Mouse (Mus musculus) heart, adult 2 months (tissue): ENCODE results near the gene Nudt16l1. TPM values are rescaled to one million over a fixed set of nuclear protein-coding genes. Genes with fewer than 3 reads are reported as not detected.

Experiments used
- DNase-seq, 2 experiments: peaks; one replicate each; pipeline ENCODE4 v3.0.0; 2021
- H3K27ac ChIP-seq: fragments of 200-600 bp; 2 replicates; pipeline ENCODE4 v1.8.1; 2022
- H3K27me3 ChIP-seq: fragments of 200-500 bp; 2 replicates; pipeline ENCODE4 v1.6.1; 2012; ENCODE audit warnings: mild to moderate bottlenecking, low read length, inconsistent platforms, mixed read lengths; ENCODE audit not compliant: control insufficient read depth, insufficient read depth
- H3K36me3 ChIP-seq: fragments of 200-500 bp; 2 replicates; pipeline ENCODE4 v1.6.1; 2012; ENCODE audit warnings: low read length, inconsistent platforms; ENCODE audit not compliant: control insufficient read depth, insufficient read depth
- H3K4me1 ChIP-seq: fragments of 200-500 bp; 2 replicates; pipeline ENCODE4 v1.6.1; 2011; ENCODE audit warnings: low read length; ENCODE audit not compliant: control insufficient read depth, insufficient read depth
- H3K4me3 ChIP-seq: fragments of 200-600 bp; 2 replicates; pipeline ENCODE4 v1.8.1; 2022
- H3K79me2 ChIP-seq: fragments of 200-500 bp; replicated peaks from 2 replicates; pipeline ENCODE4 v1.6.1; 2012; ENCODE audit warnings: mild to moderate bottlenecking, inconsistent platforms, low read length, moderate library complexity, mixed read lengths; ENCODE audit not compliant: control insufficient read depth, insufficient read depth
- H3K9ac ChIP-seq: fragments of 200-500 bp; 2 replicates; pipeline ENCODE4 v1.6.1; 2012; ENCODE audit warnings: low read depth, mild to moderate bottlenecking, control low read depth, inconsistent platforms, low read length, mixed read lengths
- CTCF ChIP-seq: fragments of 200-600 bp; IDR thresholded peaks from 2 replicates; pipeline ENCODE4 v1.8.1; 2022; ENCODE audit warnings: antibody characterized with exemption, mild to moderate bottlenecking, moderate library complexity
- EP300 ChIP-seq: fragments of 200-500 bp; IDR thresholded peaks from 2 replicates; pipeline ENCODE4 v1.6.1; 2011; ENCODE audit warnings: low read depth, low read length, control low read depth; ENCODE audit not compliant: insufficient read depth
- POLR2A ChIP-seq: fragments of 200-500 bp; IDR thresholded peaks from 2 replicates; pipeline ENCODE4 v1.6.1; 2011; ENCODE audit warnings: mild to moderate bottlenecking, low read depth, low read length, control low read depth; ENCODE audit not compliant: insufficient read depth
- WGBS: fragments of 180-500 bp; shearing (Covaris S2); methylation state at CpG from one replicate; pipeline ENCODE4 v1.1.7; 2018; 5-methylcytosine and 5-hydroxymethylcytosine counted together
- intact Hi-C: fragments of 180-260 bp; cut with DNase I; formaldehyde crosslinking; loops from one replicate; pipeline ENCODE4 v1.15.1; 2025
- long read RNA-seq: library from polyadenylated mRNA; stranded (forward); transcript quantifications from one replicate; pipeline ENCODE4 v2.0.0, GENCODE M21; 2021
- polyA plus RNA-seq: library from polyadenylated mRNA; depleted of rRNA; stranded (reverse); fragments of >200 nt; gene quantifications from 2 replicates; pipeline ENCODE4 v1.2.3, GENCODE M21; 2012; rRNA removed
- total RNA-seq, 2 experiments: library from RNA; stranded (reverse); gene quantifications; 2 replicates each; pipeline ENCODE4 v1.2.3; 2021

Nudt16l1 gene
- total RNA-seq, result 10 to 100 TPM; 16.7 to 17.1 TPM
- polyA plus RNA-seq, result 38.9 and 44.5 TPM in 2 replicates
- long read RNA-seq, transcript Nudt16l1-205 (3 exons, 1,618 nt), result major isoform, 17 of 18 reads
- long read RNA-seq, partial matches to known transcripts, result 0 of 18 reads
- long read RNA-seq, other reads (novel, unspliced or antisense), result 0 of 18 reads

GRCm38 (mm10) chr16:4938461-4938860 lies at the start of gene Nudt16l1:
Nudt16l1 (plus strand) TSS chr16:4938761.
- 0% methylated on average over 2 of the region's 2 CpGs for WGBS
- Histone ChIP-seq H3K27ac (peak within 1 kb of the TSS; percentile 82), H3K4me1 (peaks cover 12% of the 10 kb centered on the region), H3K27me3 (no peaks in the 10 kb centered on the region), H3K36me3 (no peaks in the 10 kb centered on the region), H3K79me2 (no peaks in the 10 kb centered on the region; the same call in 1 of the 2 replicates), H3K9ac (peak within 1 kb of the TSS; percentile 88), H3K4me3 (peak within 1 kb of the TSS; percentile 83)
- no peak for TF ChIP-seq POLR2A
- TF ChIP-seq CTCF, result no peak
- intact Hi-C loops, result no loop called here
- no peak for DNase-seq

DNA sequence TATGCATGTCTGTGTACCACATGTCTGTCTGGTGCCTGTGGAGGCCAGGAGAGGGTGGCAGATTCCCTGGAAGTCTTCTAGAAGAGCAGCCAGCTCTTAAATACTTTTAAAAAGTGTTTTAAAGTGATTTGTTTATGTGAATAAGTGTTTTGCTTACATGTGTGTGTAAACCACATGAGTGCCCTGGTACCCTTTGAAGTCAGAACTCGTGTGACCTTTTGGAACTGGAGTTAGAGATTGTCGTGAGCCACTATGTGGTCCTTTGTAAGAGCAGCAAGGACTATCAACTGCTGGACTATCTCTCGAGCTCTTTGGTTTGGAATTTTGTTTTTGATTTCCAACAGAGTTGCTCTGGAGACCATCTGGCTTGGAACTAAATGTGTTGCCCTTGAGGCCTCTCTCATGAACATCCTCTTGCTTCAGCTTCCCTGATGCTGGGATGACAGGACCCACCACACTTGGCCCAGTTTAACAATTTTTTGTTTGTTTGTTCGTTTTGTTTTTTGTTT lies 48.3 kb upstream of the Nudt16l1 start:
- Histone ChIP-seq H3K4me1 (peaks cover 21% of the 10 kb centered on the region), H3K9ac (no peak overlapping the region), H3K27ac (peak overlapping the region; percentile 78), H3K4me3 (no peak overlapping the region), H3K27me3 (no peaks in the 10 kb centered on the region), H3K79me2 (peaks cover 2% of the 10 kb centered on the region), H3K36me3 (peaks cover 36% of the 10 kb centered on the region)
- 27% methylated on average over 4 of the region's 4 CpGs for WGBS
- TF ChIP-seq POLR2A (no peak), EP300 (peak; percentile 56; the same call in 1 of the 2 replicates)
- DNase-seq, result peak in 1 of 2 experiments; percentile 35
- intact Hi-C loops, result no loop called here

DNA sequence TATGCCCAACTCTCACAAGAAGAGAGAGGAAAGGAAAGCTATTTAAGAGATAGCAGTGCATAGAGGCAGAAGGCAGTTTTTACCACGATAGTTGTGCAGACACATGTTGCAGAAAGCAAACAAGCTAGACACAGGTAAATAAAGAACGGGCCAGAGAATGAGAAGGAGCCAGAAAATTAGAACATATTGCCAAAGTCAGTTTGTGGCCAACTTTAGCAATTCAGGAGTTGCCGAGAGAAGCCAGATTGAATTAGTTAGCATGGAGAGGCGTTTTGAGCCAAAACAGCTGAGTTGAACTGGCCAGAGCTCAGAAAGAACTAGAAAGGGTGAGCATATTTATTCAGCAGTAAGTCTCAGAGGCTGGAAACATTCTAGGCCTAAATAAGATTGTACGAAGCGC lies 46.4 kb upstream of the Nudt16l1 start:
- WGBS, result 41% methylated on average over 6 of the region's 6 CpGs
- Histone ChIP-seq H3K27me3 (no peaks in the 10 kb centered on the region), H3K9ac (no peak overlapping the region), H3K79me2 (peaks cover 2% of the 10 kb centered on the region; the same call in 1 of the 2 replicates), H3K36me3 (peaks cover 43% of the 10 kb centered on the region), H3K27ac (peak overlapping the region; percentile 54), H3K4me1 (peaks cover 28% of the 10 kb centered on the region), H3K4me3 (no peak overlapping the region)
- DNase-seq, result no peak
- intact Hi-C loops, result no loop called here
- TF ChIP-seq POLR2A (no peak), CTCF (no peak), EP300 (no peak)

- intact Hi-C loops, result no loop called here
- no peaks in the 10 kb centered on the region for H3K27me3 ChIP-seq
- peak in 1 of 2 experiments; percentile 38 for DNase-seq
- peaks cover 24% of the 10 kb centered on the region for H3K4me1 ChIP-seq
- no peaks in the 10 kb centered on the region for H3K79me2 ChIP-seq
- WGBS, result 40% methylated on average over 7 of the region's 7 CpGs
- no peak overlapping the region for H3K4me3 ChIP-seq
- peak overlapping the region; percentile 78 for H3K27ac ChIP-seq
- H3K36me3 ChIP-seq, result peaks cover 30% of the 10 kb centered on the region
- TF ChIP-seq POLR2A, result no peak
- TF ChIP-seq EP300, result no peak
- no peak for TF ChIP-seq CTCF
- no peak overlapping the region for H3K9ac ChIP-seq
Measured at GRCm38 (mm10) chr16:4894201-4894908, 44.2 kb upstream of the Nudt16l1 start.

DNA sequence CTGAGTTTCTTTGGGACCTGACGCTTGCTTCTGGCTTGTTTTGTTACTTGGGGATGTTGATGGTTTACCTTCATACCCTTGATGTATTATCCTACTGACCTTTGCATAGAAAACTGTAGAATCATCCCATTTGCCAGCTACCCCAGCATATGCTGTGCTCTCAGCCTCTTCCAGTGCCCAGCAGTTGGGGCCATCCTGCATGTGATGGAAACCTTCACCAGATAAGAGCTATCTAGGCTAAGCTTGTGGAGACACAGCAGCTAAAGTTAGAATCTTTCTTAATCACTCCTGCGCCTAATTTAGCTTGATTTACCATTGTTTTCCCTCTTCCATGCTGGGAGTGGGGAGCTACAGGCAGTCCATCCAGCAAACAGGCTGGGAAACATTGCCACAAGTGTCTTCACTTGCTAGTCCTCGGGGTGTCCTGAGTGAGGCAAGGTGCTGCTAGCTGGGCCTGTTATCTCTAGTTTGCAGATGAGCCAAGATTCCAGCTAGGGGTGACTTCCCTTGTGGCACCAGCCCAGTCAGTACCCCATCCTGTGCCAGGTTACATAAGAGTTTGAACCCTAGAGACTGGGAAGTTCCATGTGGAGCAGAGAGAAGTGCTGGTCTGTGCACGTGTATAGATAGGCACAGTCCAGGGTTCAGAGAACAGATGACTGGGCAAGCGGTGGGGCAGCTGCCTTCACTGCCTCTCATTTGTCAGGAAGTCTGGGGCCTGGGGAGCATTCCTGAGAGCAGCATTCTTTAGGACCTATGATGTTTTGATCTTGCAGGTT lies 42.1 kb upstream of the Nudt16l1 start:
- peak; percentile 66 to 84 for DNase-seq
- no peak overlapping the region for H3K9ac ChIP-seq
- WGBS, result 12% methylated on average over 5 of the region's 5 CpGs

More for the DNA sequence above, 42.1 kb upstream of the Nudt16l1 start:
- peaks cover 21% of the 10 kb centered on the region for H3K4me1 ChIP-seq
- intact Hi-C loops, result loop anchor here (2.0 kb wide), 1 partner anchor 16 kb away; the partner anchor contains the start of gene Ubald1
- peak overlapping the region; percentile 51 for H3K27ac ChIP-seq
- H3K4me3 ChIP-seq, result no peak overlapping the region
- H3K36me3 ChIP-seq, result peaks cover 20% of the 10 kb centered on the region; the same call in 1 of the 2 replicates
- H3K27me3 ChIP-seq, result no peaks in the 10 kb centered on the region
- H3K79me2 ChIP-seq, result peaks cover 2% of the 10 kb centered on the region; the same call in 1 of the 2 replicates
- TF ChIP-seq EP300 (peak; percentile 92), CTCF (no peak)
